Mouse (Mus musculus) stomach, postnatal 0 days (tissue): ENCODE results near the gene Itpka. TPM values are rescaled to one million over a fixed set of nuclear protein-coding genes. Genes with fewer than 3 reads are reported as not detected.

ENCODE experiments used
- ATAC-seq: fragments of 200-750 bp; cut with Nextera tagmentation; 2 replicates; pipeline ENCODE4 v1.8.0; 2017; ENCODE audit not compliant: low FRiP score, low TSS enrichment
- DNase-seq: peaks from one replicate; pipeline ENCODE4 v3.0.0-alpha.2; 2016; ENCODE audit warnings: low spot score
- H3K27ac ChIP-seq: fragments of 300-500 bp; sonication (generic); replicated peaks from 2 replicates; pipeline ENCODE4 v1.5.1; 2014; ENCODE audit warnings: mild to moderate bottlenecking, control low read depth
- H3K27me3 ChIP-seq: fragments of 300-500 bp; sonication (generic); 2 replicates; pipeline ENCODE4 v1.6.1; 2014; ENCODE audit warnings: low read length; ENCODE audit not compliant: control insufficient read depth, insufficient read depth
- H3K36me3 ChIP-seq: fragments of 300-500 bp; sonication (generic); 2 replicates; pipeline ENCODE4 v1.6.1; 2014; ENCODE audit warnings: low read length, mixed read lengths; ENCODE audit not compliant: control insufficient read depth, insufficient read depth
- H3K4me1 ChIP-seq: fragments of 300-500 bp; sonication (generic); replicated peaks from 2 replicates; pipeline ENCODE4 v1.6.1; 2014; ENCODE audit warnings: antibody characterized with exemption; ENCODE audit not compliant: control insufficient read depth, insufficient read depth
- H3K4me2 ChIP-seq: fragments of 300-500 bp; sonication (generic); replicated peaks from 2 replicates; pipeline ENCODE4 v1.6.1; 2014; ENCODE audit warnings: low read depth, mild to moderate bottlenecking, control low read depth, moderate library complexity
- H3K4me3 ChIP-seq: fragments of 300-500 bp; sonication (generic); 2 replicates; pipeline ENCODE4 v1.5.1; 2014; ENCODE audit warnings: low read depth, low read length, control low read depth
- H3K9ac ChIP-seq: fragments of 300-500 bp; sonication (generic); 2 replicates; pipeline ENCODE4 v1.6.1; 2014; ENCODE audit warnings: mild to moderate bottlenecking, low read length, control low read depth, mixed read lengths
- H3K9me3 ChIP-seq: fragments of 300-500 bp; sonication (generic); 2 replicates; pipeline ENCODE4 v1.6.1; 2016; ENCODE audit warnings: low read length; ENCODE audit not compliant: control insufficient read depth
- CTCF ChIP-seq: IDR thresholded peaks from 2 replicates; pipeline ENCODE4 v1.5.1; 2016; ENCODE audit warnings: antibody characterized with exemption, low read depth, mild to moderate bottlenecking, moderate library complexity
- EP300 ChIP-seq: optimal IDR thresholded peaks from 2 replicates; pipeline ENCODE3; 2016; ENCODE audit warnings: antibody characterized with exemption
- WGBS: fragments of 180-500 bp; shearing (Covaris S2); extraction: QIAGEN DNeasy Blood & Tissue Kit; methylation state at CpG from one replicate; pipeline ENCODE4 v1.1.7; 2014; 5-methylcytosine and 5-hydroxymethylcytosine counted together
- polyA plus RNA-seq: library from polyadenylated mRNA; unstranded; fragments of >200 nt; fragmentation: Nextera tagmentation; extraction: Ambion mirVana; gene quantifications from 2 replicates; pipeline ENCODE4 v1.2.1, GENCODE M21; 2015

The Itpka gene
- polyA plus RNA-seq, 1 experiment from 2014 or later = 9.8 TPM

- Histone ChIP-seq H3K4me2 (peak overlapping the region; percentile 100), H3K9me3 (no peaks in the 10 kb centered on the region), H3K4me1 (peaks cover 3% of the 10 kb centered on the region; the same call in 1 of the 2 replicates), H3K9ac (peak overlapping the region; percentile 23; the same call in 1 of the 2 replicates), H3K36me3 (no peaks in the 10 kb centered on the region), H3K27ac (peak overlapping the region; percentile 91), H3K4me3 (peak overlapping the region; percentile 68), H3K27me3 (no peaks in the 10 kb centered on the region)
- DNase-seq (peak; percentile 96), ATAC-seq (peak; percentile 90)
- TF ChIP-seq EP300 (no peak), CTCF (peak; percentile 35)
- WGBS = 11% methylated on average over 46 of the region's 46 CpGs
Observed at GRCm38 (mm10) chr2:119744163-119745111, 2.3 kb downstream of the Itpka start.

- H3K27me3 ChIP-seq = no peaks in the 10 kb centered on the region
- H3K4me3 ChIP-seq = no peak overlapping the region
- peak; percentile 72 for TF ChIP-seq CTCF
- TF ChIP-seq EP300 = no peak
- H3K4me1 ChIP-seq = peaks cover 3% of the 10 kb centered on the region; the same call in 1 of the 2 replicates
- peak overlapping the region; percentile 100; the same call in 1 of the 2 replicates for H3K4me2 ChIP-seq
- no peak overlapping the region for H3K9ac ChIP-seq
- 9% methylated on average over 1 of the region's 1 CpGs for WGBS
- H3K9me3 ChIP-seq = no peaks in the 10 kb centered on the region
- ATAC-seq = no peak
- H3K27ac ChIP-seq = peak overlapping the region; percentile 91
- H3K36me3 ChIP-seq = no peaks in the 10 kb centered on the region
- DNase-seq = no peak
Observed at GRCm38 (mm10) chr2:119745281-119745680, 3.1 kb downstream of the Itpka start.

- Histone ChIP-seq H3K4me1 (0 out of 2 replicates have a peak, but pooled peaks cover 3% of the 10 kb centered on the region), H3K4me2 (no peak overlapping the region), H3K36me3 (no peaks in the 10 kb centered on the region), H3K4me3 (no peak overlapping the region), H3K27ac (no peak overlapping the region), H3K9ac (no peak overlapping the region), H3K9me3 (no peaks in the 10 kb centered on the region), H3K27me3 (no peaks in the 10 kb centered on the region)
- WGBS = 72% methylated on average over 7 of the region's 7 CpGs
- DNase-seq (no peak), ATAC-seq (no peak)
- TF ChIP-seq CTCF = no peak
- no peak for TF ChIP-seq EP300
Observed at GRCm38 (mm10) chr2:119747554-119747953, 5.4 kb downstream of the Itpka start.

GRCm38 (mm10) chr2:119749260-119749659, 7.1 kb downstream of the Itpka start:
- H3K9ac ChIP-seq = no peak overlapping the region
- 72% methylated on average over 13 of the region's 13 CpGs for whole genome bisulfite sequencing
- H3K9me3 ChIP-seq = no peaks in the 10 kb centered on the region
- ATAC-seq (no peak), DNase-seq (no peak)
- H3K4me3 ChIP-seq = no peak overlapping the region
- no peak for TF ChIP-seq EP300
- no peak for TF ChIP-seq CTCF
- no peak overlapping the region for H3K27ac ChIP-seq
- no peaks in the 10 kb centered on the region for H3K27me3 ChIP-seq
- H3K36me3 ChIP-seq = no peaks in the 10 kb centered on the region
- no peak overlapping the region for H3K4me2 ChIP-seq
- no peaks in the 10 kb centered on the region for H3K4me1 ChIP-seq

- Histone ChIP-seq H3K27me3 (peaks cover 9% of the 10 kb centered on the region; the same call in 1 of the 2 replicates), H3K27ac (no peak overlapping the region), H3K4me2 (peak overlapping the region; percentile 100), H3K9me3 (no peaks in the 10 kb centered on the region), H3K4me3 (peak overlapping the region; percentile 71), H3K4me1 (no peaks in the 10 kb centered on the region), H3K36me3 (no peaks in the 10 kb centered on the region), H3K9ac (peak overlapping the region; percentile 51)
- no peak for TF ChIP-seq EP300
- TF ChIP-seq CTCF = no peak
- WGBS = 4% methylated on average over 27 of the region's 31 CpGs
- peak; percentile 54 for DNase-seq
- ATAC-seq = peak; percentile 56
Observed at GRCm38 (mm10) chr2:119757601-119758100, 15.5 kb downstream of the Itpka start.
